Mouse (Mus musculus) heart, adult 2 months (tissue): ENCODE measurements at regions not wholly inside any gene's neighbourhood (a gene's known extent, or its start where the extent isn't known, plus 50 kb on each side); places are given as distances from the start of the nearest gene placed in this dataset.

Source experiments
- CTCF ChIP-seq: fragments of 200-600 bp; IDR thresholded peaks from 2 replicates; pipeline ENCODE4 v1.8.1; 2022; ENCODE audit warnings: antibody characterized with exemption, mild to moderate bottlenecking, moderate library complexity
- EP300 ChIP-seq: fragments of 200-500 bp; IDR thresholded peaks from 2 replicates; pipeline ENCODE4 v1.6.1; 2011; ENCODE audit warnings: low read depth, low read length, control low read depth; ENCODE audit not compliant: insufficient read depth
- POLR2A ChIP-seq: fragments of 200-500 bp; IDR thresholded peaks from 2 replicates; pipeline ENCODE4 v1.6.1; 2011; ENCODE audit warnings: mild to moderate bottlenecking, low read depth, low read length, control low read depth; ENCODE audit not compliant: insufficient read depth

DNA sequence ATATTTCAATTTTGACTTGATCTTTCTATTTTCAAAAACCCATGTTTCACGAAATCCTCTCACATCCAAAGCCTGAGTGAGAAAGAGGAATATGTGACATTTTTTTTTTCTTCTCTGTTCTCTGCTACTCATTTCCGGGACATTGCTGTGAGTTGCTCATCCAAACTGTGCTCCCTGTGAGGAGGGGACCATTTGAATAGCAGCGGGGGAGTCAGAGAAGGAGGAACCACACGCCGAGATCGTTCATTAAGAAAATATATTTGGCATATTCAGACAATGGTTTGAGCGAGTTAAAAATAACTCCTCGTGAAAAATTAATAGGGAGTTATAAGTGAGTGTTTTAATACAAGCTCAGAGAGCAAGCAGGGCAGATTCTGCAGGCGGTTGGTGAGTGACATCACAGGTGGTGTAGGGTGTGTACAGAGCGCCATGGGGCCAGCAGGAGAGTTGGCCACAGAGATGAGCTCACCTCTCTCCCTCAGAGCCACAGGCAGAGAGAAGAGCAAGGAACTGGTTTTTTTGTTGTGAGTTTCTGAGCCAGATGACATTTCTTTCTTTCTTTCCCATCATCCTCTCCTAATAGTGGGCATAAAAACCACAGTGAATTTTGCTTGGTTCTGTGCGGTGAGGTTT is 54.4 kb upstream of the Calcoco1 start:
- TF ChIP-seq CTCF (no peak), POLR2A (no peak), EP300 (no peak)
